Mouse (Mus musculus): ENCODE measurements around the gene Gse1. TPM values are rescaled to one million over a fixed set of nuclear protein-coding genes. Genes with fewer than 3 reads are reported as not detected.

Gene Gse1
- total RNA-seq, 2 experiments from 2014 or later = 77.7 to 105 TPM

- Histone ChIP-seq H3K4me3 (no peak overlapping the region), H3K27ac (0 out of 2 replicates have a peak overlapping the region, but pooled peaks have one; percentile 36)
- TF ChIP-seq CTCF (IDR thresholded peaks at IDR 0.05) = peak; percentile 15
- intact Hi-C loops (cut with DNase I) = no loop called here
- no peak for DNase-seq (ENCODE audit: extremely low spot score in 1 of 2, low spot score in 2 of 2)
Observed at GRCm38 (mm10) chr8:120520707-120521590, 292.7 kb downstream of the Gse1 start.

- DNase-seq (ENCODE audit: extremely low spot score in 1 of 2, low spot score in 2 of 2) = no peak
- TF ChIP-seq CTCF (IDR thresholded peaks at IDR 0.05) = no peak
- intact Hi-C loops (cut with DNase I) = no loop called here
- Histone ChIP-seq H3K4me3 (no peak overlapping the region), H3K27ac (no peak overlapping the region)
Observed at GRCm38 (mm10) chr8:120521591-120521965, 293.3 kb downstream of the Gse1 start.

- H3K4me3 ChIP-seq = no peak overlapping the region
- TF ChIP-seq CTCF (IDR thresholded peaks at IDR 0.05) = no peak
- DNase-seq (ENCODE audit: extremely low spot score in 1 of 2, low spot score in 2 of 2) = no peak
- intact Hi-C loops (cut with DNase I) = no loop called here
- no peak overlapping the region for H3K27ac ChIP-seq
Observed at GRCm38 (mm10) chr8:120523641-120524040, 295.4 kb downstream of the Gse1 start.

GRCm38 (mm10) chr8:120525135-120525534, 296.9 kb downstream of the Gse1 start:
- H3K4me3 ChIP-seq = no peak overlapping the region
- no peak for TF ChIP-seq CTCF (IDR thresholded peaks at IDR 0.05)
- H3K27ac ChIP-seq = no peak overlapping the region
- no peak for DNase-seq (ENCODE audit: extremely low spot score in 1 of 2, low spot score in 2 of 2)
- intact Hi-C loops (cut with DNase I) = no loop called here

DNA sequence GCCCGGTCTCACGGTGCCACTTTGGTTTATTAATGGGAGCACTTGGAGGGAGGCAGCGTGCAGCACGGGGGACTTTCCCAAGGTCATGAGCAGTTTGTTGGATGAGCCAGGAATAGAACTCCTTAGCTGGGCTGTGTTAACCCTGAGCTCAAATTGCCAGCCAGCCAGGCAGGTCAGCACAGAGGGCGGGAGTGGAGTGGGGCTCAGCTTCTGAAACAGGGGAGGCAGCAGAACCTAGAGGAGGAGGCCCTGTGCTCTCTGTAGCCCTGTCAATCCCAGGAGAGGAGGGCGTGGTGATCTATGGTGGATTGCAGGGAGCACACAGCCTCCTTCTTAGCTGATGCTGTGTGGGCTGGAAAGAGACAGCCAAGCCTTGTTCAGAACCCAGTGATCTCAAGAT, 297.6 kb downstream of the Gse1 start:
- Histone ChIP-seq H3K4me3 (no peak overlapping the region), H3K27ac (no peak overlapping the region)
- intact Hi-C loops (cut with DNase I) = no loop called here
- no peak for TF ChIP-seq CTCF (IDR thresholded peaks at IDR 0.05)
- DNase-seq (ENCODE audit: extremely low spot score in 1 of 2, low spot score in 2 of 2) = no peak

- Histone ChIP-seq H3K4me3 (no peak overlapping the region), H3K27ac (no peak overlapping the region)
- no peak for DNase-seq (ENCODE audit: extremely low spot score in 1 of 2, low spot score in 2 of 2)
- TF ChIP-seq CTCF (IDR thresholded peaks at IDR 0.05) = no peak
- intact Hi-C loops (cut with DNase I) = no loop called here
Observed at GRCm38 (mm10) chr8:120526577-120526976, 298.3 kb downstream of the Gse1 start.

GRCm38 (mm10) chr8:120528332-120528731, 300.1 kb downstream of the Gse1 start:
- no peak for DNase-seq (ENCODE audit: extremely low spot score in 1 of 2, low spot score in 2 of 2)
- no peak overlapping the region for H3K4me3 ChIP-seq
- H3K27ac ChIP-seq = no peak overlapping the region
- intact Hi-C loops (cut with DNase I) = no loop called here
- TF ChIP-seq CTCF (IDR thresholded peaks at IDR 0.05) = no peak

GRCm38 (mm10) chr8:120529226-120529625, 301.0 kb downstream of the Gse1 start:
- intact Hi-C loops (cut with DNase I) = no loop called here
- H3K27ac ChIP-seq = no peak overlapping the region
- no peak overlapping the region for H3K4me3 ChIP-seq
- TF ChIP-seq CTCF (IDR thresholded peaks at IDR 0.05) = no peak
- DNase-seq (ENCODE audit: extremely low spot score in 1 of 2, low spot score in 2 of 2) = no peak

DNA sequence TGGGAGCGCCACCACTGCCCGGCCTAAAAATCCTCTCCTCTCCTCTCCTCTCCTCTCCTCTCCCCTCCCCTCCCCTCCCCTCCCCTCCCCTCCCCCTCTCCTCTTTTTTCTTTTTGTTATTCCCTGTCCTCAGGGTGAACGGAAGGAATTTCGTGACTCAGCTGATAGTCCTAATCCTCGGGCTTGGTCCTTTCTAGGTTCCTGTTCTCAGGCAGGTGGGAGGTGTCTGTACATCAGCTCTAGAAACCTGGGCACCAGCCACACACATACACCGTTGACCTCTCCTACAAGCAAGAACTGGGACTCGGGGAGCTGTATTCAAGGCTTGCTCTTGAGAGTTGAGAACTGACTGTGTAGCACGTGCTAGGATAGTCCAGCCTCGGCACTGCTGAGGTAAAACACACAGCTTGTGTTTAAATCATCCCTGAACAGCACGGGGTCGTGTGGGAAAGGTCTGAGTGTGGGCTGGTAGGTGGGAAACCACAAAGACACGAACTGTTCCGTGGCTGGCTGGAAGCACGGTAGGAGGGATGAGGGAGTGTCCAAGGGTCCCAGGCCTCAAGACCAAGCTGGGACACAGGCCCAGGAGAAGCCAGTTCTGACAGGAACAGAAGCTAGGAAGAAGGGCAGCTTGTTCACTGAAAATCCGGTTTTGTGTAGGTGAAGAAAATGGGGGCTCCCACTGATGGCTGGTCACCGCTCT, 302.8 kb downstream of the Gse1 start:
- DNase-seq (ENCODE audit: extremely low spot score in 1 of 2, low spot score in 2 of 2) = no peak
- no peak overlapping the region for H3K4me3 ChIP-seq
- no peak overlapping the region for H3K27ac ChIP-seq
- intact Hi-C loops (cut with DNase I) = no loop called here
- no peak for TF ChIP-seq CTCF (IDR thresholded peaks at IDR 0.05)

GRCm38 (mm10) chr8:120531775-120532516, 303.7 kb downstream of the Gse1 start:
- H3K4me3 ChIP-seq = no peak overlapping the region
- no peak for DNase-seq (ENCODE audit: extremely low spot score in 1 of 2, low spot score in 2 of 2)
- intact Hi-C loops (cut with DNase I) = no loop called here
- no peak for TF ChIP-seq CTCF (IDR thresholded peaks at IDR 0.05)
- H3K27ac ChIP-seq = no peak overlapping the region

- no peak for TF ChIP-seq CTCF (IDR thresholded peaks at IDR 0.05)
- H3K27ac ChIP-seq = no peak overlapping the region
- peak in 1 of 2 experiments; percentile 55 for DNase-seq (ENCODE audit: extremely low spot score in 1 of 2, low spot score in 2 of 2)
- H3K4me3 ChIP-seq = peak overlapping the region; percentile 7; the same call in 1 of the 2 replicates
- intact Hi-C loops (cut with DNase I) = no loop called here
Observed at GRCm38 (mm10) chr8:120532517-120533215, 304.4 kb downstream of the Gse1 start.

Measured in left cerebral cortex, adult 2 months (tissue).